Mouse (Mus musculus) spleen, embryonic (tissue): ENCODE measurements around the gene Krit1.
"Not testable (repeated sequence)": the region's sequence is repeated elsewhere in the genome, so short reads cannot be mapped to it uniquely, and the experiment has no call there.

Source experiments
- CTCF ChIA-PET: fragments of 350-600 bp; sonication (Branson Sonifier 250); formaldehyde crosslinking; loops from one replicate; lab custom pipeline; 2022; lab: Charles Lee

Gene Krit1

DNA sequence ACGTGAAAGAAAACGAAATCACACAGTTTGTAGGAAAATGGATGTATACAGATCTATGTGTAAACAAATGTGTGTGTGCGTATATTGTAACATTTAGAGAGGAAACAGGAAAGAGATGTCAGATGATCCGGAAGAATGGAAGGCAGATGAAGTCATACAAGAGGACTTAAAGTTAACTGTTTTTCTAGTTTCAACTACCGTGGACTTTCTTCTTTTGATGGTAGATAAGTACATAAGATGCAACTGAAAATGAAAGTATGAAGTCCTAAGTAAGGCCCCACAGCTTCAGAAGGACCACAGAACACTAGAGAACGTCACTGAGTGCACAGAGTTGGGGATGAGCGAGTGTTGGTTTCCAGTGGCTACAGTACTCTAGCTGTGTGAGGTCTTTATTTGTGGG lies 83.9 kb downstream of the Krit1 start:
- CTCF ChIA-PET: not testable (repeated sequence)

DNA sequence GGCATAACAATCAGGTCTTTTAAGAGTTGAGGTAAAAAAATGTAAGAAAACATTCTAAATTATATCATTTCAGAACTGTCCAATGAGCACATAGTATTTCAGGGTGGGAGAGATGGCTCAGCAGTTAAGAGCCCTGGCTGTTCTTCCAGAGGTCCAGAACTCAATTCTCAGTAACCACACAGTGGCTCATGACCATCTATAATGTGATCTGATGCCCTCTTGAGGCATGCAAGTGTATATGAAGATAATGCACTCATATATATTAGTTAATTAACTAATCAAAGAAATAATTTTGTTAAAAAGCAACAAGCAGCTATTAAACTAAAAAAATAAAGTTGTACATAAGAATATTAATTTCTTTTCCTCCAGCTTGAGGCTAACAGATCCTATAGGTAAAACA lies 86.2 kb downstream of the Krit1 start:
- CTCF ChIA-PET: interaction anchor here (0.7 kb wide), 2 partner anchors 243 to 293 kb away, joined by 3 read pairs; partner anchors contain the start of gene Rbm48

DNA sequence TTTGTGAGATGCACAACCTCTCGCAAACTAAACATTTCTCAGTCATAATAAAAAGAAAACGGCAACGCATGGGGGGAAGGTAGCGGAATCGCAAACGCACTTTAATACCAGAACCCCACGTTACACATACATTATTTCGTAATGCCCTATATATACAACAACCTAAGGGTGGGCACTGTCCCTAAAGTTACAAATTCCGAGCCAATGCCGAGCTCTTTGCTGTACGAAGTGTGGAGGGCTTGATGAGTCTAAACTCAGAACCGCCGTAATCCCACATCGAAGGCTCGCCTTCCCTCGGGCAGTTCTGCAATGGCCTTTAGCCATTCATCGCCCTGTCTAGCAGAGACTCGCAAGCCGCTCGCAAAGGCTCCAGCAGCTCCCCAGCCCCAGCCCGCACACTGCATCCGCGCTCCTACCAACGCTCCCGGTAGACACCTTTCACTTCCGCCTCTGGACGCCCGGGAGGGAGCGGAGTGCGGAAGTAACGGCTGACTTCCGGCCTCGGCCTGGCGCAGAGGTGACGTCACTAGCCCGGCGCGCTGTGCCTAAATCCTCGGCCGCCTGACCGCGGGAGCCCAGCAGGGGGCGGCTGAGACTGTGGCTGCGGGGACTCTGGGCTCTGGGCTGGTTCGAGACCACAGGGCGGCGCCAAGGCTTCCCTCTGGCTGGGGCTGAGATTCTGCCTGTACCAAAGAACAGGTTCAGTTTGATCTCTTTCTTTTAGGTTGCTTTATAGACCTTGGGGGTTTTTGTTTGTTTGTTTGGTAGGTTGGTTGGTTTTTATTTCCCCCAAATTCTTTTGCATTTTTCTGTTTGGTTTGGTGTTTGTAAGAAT lies 90.7 kb downstream of the Krit1 start, which contains the start of gene Mterf1a:
Gene Mterf1a (minus strand): TSS at position 475 of the 835 bp plus-strand sequence.
- CTCF ChIA-PET: not testable (repeated sequence)

DNA sequence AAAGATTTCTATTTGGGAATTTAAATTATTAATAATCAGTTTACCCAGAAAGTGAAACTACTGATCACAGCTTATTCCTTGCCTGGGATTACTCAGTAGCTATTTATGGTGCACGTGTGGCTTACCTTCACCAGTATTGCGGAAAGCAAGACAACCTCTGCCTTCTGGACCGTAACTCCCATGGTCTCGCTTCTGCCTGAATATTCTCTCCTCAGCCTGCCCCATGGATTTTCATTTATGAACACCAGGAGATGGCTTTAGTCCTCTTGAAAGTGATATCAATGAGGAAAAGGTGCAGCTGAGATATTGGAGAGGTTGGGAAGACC lies 91.3 kb downstream of the Krit1 start:
- CTCF ChIA-PET: not testable (repeated sequence)
